Comparison of ENCODE assay signal across 8 mouse cellular contexts in genomic region chr4:138913141-138913787, GRCm38 (mm10). TPM values are rescaled to one million over a fixed set of nuclear protein-coding genes. Genes with fewer than 3 reads are reported as not detected.
DNase-seq lines count a peak whose midpoint lies in the region; ATAC-seq and TF ChIP-seq lines count a peak whose summit lies in the region.

No protein-coding gene starts in this region.

- no peak for TF ChIP-seq CTCF in G1E (IDR thresholded peaks at IDR 0.05; ENCODE audit: low read depth, low read length)

- no peaks in the 10 kb centered on the region; the same call in 1 of the 2 replicates for H3K27me3 ChIP-seq in G1E (ENCODE audit: insufficient read depth, low read length)
- no peaks in the 10 kb centered on the region for H3K27me3 ChIP-seq in forebrain, embryonic 11.5 days (ENCODE audit: control insufficient read depth, insufficient read depth, low read length)
- H3K27me3 ChIP-seq in intestine, embryonic 15.5 days (replicated peaks), result no peaks in the 10 kb centered on the region
- no peaks in the 10 kb centered on the region for H3K27me3 ChIP-seq in stomach, embryonic 15.5 days (replicated peaks)

- peak overlapping the region; percentile 97 for H3K4me2 ChIP-seq in forebrain, embryonic 11.5 days (ENCODE audit: low read depth, low read length, severe bottlenecking)
- H3K4me2 ChIP-seq in intestine, embryonic 15.5 days (replicated peaks), result peak overlapping the region; percentile 88
- H3K4me2 ChIP-seq in stomach, embryonic 15.5 days, result peak overlapping the region; percentile 92

- peaks cover 2% of the 10 kb centered on the region; the same call in 1 of the 2 replicates for H3K9me3 ChIP-seq in G1E (replicated peaks)
- no peaks in the 10 kb centered on the region for H3K9me3 ChIP-seq in forebrain, embryonic 11.5 days (ENCODE audit: control insufficient read depth, low read length)
- H3K9me3 ChIP-seq in intestine, embryonic 15.5 days, result no peaks in the 10 kb centered on the region
- H3K9me3 ChIP-seq in stomach, embryonic 15.5 days, result no peaks in the 10 kb centered on the region

- peak overlapping the region; percentile 91 for H3K9ac ChIP-seq in forebrain, embryonic 11.5 days (ENCODE audit: low read length)
- peak overlapping the region; percentile 82 for H3K9ac ChIP-seq in intestine, embryonic 15.5 days
- peak overlapping the region; percentile 63 for H3K9ac ChIP-seq in stomach, embryonic 15.5 days

- peak overlapping the region; percentile 85 for H3K4me3 ChIP-seq in G1E (ENCODE audit: low read depth, low read length)
- peak overlapping the region; percentile 93 for H3K4me3 ChIP-seq in forebrain, embryonic 11.5 days (ENCODE audit: low read depth, low read length)
- peak overlapping the region; percentile 81 for H3K4me3 ChIP-seq in intestine, embryonic 15.5 days (replicated peaks)
- H3K4me3 ChIP-seq in stomach, embryonic 15.5 days (replicated peaks), result peak overlapping the region; percentile 80

- no peak; the same call in 1 of the 2 replicates for ATAC-seq in G1E (ENCODE audit: extremely low read depth, insufficient number of reproducible peaks, low FRiP score, poor library complexity, severe bottlenecking)
- peak; percentile 26; the same call in 1 of the 2 replicates for ATAC-seq in forebrain, embryonic 11.5 days (replicated peaks; ENCODE audit: low FRiP score)
- peak; percentile 65 for ATAC-seq in intestine, embryonic 15.5 days
- ATAC-seq in stomach, embryonic 15.5 days (ENCODE audit: insufficient read depth, low FRiP score, low read depth), result peak; percentile 11; the same call in 1 of the 2 replicates

- peak; percentile 91 for DNase-seq in heart, adult 11 months
- no peak for DNase-seq in heart, postnatal 10 days
- peak; percentile 19 for DNase-seq in G1E (ENCODE audit: low spot score)
- DNase-seq in forebrain, embryonic 11.5 days (ENCODE audit: low spot score), result peak; percentile 73
- peak; percentile 55 for DNase-seq in lung, postnatal 10 days
- DNase-seq in ovary, adult 18-20 months (ENCODE audit: low spot score), result no peak

- peaks cover 32% of the 10 kb centered on the region for H3K36me3 ChIP-seq in G1E (replicated peaks)
- H3K36me3 ChIP-seq in forebrain, embryonic 11.5 days (ENCODE audit: control insufficient read depth, insufficient read depth, low read length), result no peaks in the 10 kb centered on the region
- no peaks in the 10 kb centered on the region for H3K36me3 ChIP-seq in intestine, embryonic 15.5 days
- 0 out of 2 replicates have a peak, but pooled peaks cover 1% of the 10 kb centered on the region for H3K36me3 ChIP-seq in stomach, embryonic 15.5 days

- intact Hi-C loops in heart, postnatal 10 days (cut with DNase I), result no loop called here

- under 1% methylated on average over 50 of the region's 52 CpGs for WGBS in forebrain, embryonic 11.5 days
- WGBS in intestine, embryonic 15.5 days, result under 1% methylated on average over 52 of the region's 52 CpGs
- under 1% methylated on average over 52 of the region's 52 CpGs for WGBS in stomach, embryonic 15.5 days

- H3K27ac ChIP-seq in forebrain, embryonic 11.5 days (ENCODE audit: low read depth, low read length), result 0 out of 2 replicates have a peak overlapping the region, but pooled peaks have one; percentile 25
- H3K27ac ChIP-seq in intestine, embryonic 15.5 days, result peak overlapping the region; percentile 29; the same call in 1 of the 2 replicates
- peak overlapping the region; percentile 64; the same call in 1 of the 2 replicates for H3K27ac ChIP-seq in stomach, embryonic 15.5 days

- peaks cover 29% of the 10 kb centered on the region for H3K4me1 ChIP-seq in G1E (ENCODE audit: insufficient read depth, low read depth, low read length)
- peaks cover 9% of the 10 kb centered on the region; the same call in 1 of the 2 replicates for H3K4me1 ChIP-seq in forebrain, embryonic 11.5 days (replicated peaks; ENCODE audit: control insufficient read depth, insufficient read depth, low read length)
- H3K4me1 ChIP-seq in intestine, embryonic 15.5 days (replicated peaks), result peaks cover 9% of the 10 kb centered on the region
- peaks cover 5% of the 10 kb centered on the region for H3K4me1 ChIP-seq in stomach, embryonic 15.5 days

RNA-seq across cellular contexts. Expression of gene Otud3, which starts 0.5 kb away (rescaled TPM):
- 1 to 10 TPM; 8.7 to 9.2 TPM for total RNA-seq in heart, postnatal 10 days (2021)
- 2.9 and 5.4 TPM in 2 replicates for total RNA-seq in G1E (2014; fragmentation: Nextera tagmentation)
- 11.0 and 11.7 TPM in 2 replicates for total RNA-seq in G1E (2017)
- polyA plus RNA-seq in G1E (2012), result 11.8 and 14.5 TPM in 2 replicates
- polyA plus RNA-seq in forebrain, embryonic 11.5 days (2014; fragmentation: Nextera tagmentation; extraction: Ambion mirVana), result 2.8 and 3.5 TPM in 2 replicates
- polyA plus RNA-seq in intestine, embryonic 15.5 days (2015; fragmentation: Nextera tagmentation; extraction: Ambion mirVana), result 4.5 and 6.2 TPM in 2 replicates
- polyA plus RNA-seq in stomach, embryonic 15.5 days (2015; fragmentation: Nextera tagmentation; extraction: Ambion mirVana), result 6.8 and 8.1 TPM in 2 replicates

RNA-seq across cellular contexts. Expression of gene Pla2g2e, which starts 35.5 kb away (rescaled TPM):
- total RNA-seq in heart, postnatal 10 days (2021), result 1 to 10 TPM in 1 of 2 experiments, under 1 TPM in 1; 0.84 to 3.1 TPM
- total RNA-seq in G1E (2014; fragmentation: Nextera tagmentation), result 1.1 TPM in 1 of 2 replicates, not detected in the other
- total RNA-seq in G1E (2017), result 0.22 and 0.23 TPM in 2 replicates
- 0.07 and 0.13 TPM in 2 replicates for polyA plus RNA-seq in G1E (2012)
- not detected in 2 replicates for polyA plus RNA-seq in forebrain, embryonic 11.5 days (2014; fragmentation: Nextera tagmentation; extraction: Ambion mirVana)
- polyA plus RNA-seq in intestine, embryonic 15.5 days (2015; fragmentation: Nextera tagmentation; extraction: Ambion mirVana), result not detected in 2 replicates
- polyA plus RNA-seq in stomach, embryonic 15.5 days (2015; fragmentation: Nextera tagmentation; extraction: Ambion mirVana), result not detected in 2 replicates

RNA-seq across cellular contexts. Expression of gene Gm13030, which starts 39.5 kb away (rescaled TPM):
- not detected for total RNA-seq in heart, postnatal 10 days (2021)
- not detected in 2 replicates for total RNA-seq in G1E (2014; fragmentation: Nextera tagmentation)
- not detected in 2 replicates for total RNA-seq in G1E (2017)
- not detected in 2 replicates for polyA plus RNA-seq in G1E (2012)
- not detected in 2 replicates for polyA plus RNA-seq in forebrain, embryonic 11.5 days (2014; fragmentation: Nextera tagmentation; extraction: Ambion mirVana)
- polyA plus RNA-seq in intestine, embryonic 15.5 days (2015; fragmentation: Nextera tagmentation; extraction: Ambion mirVana), result not detected in 2 replicates
- not detected in 2 replicates for polyA plus RNA-seq in stomach, embryonic 15.5 days (2015; fragmentation: Nextera tagmentation; extraction: Ambion mirVana)

RNA-seq across cellular contexts. Expression of gene Pla2g5, which starts 50.0 kb away (rescaled TPM):
- total RNA-seq in heart, postnatal 10 days (2021), result 10 to 100 TPM; 17.5 to 23.3 TPM
- total RNA-seq in G1E (2014; fragmentation: Nextera tagmentation) (32.6 and 32.7 TPM in 2 replicates), G1E (2017) (10.3 and 16.4 TPM in 2 replicates)
- polyA plus RNA-seq in G1E (2012), result 12.7 and 14.7 TPM in 2 replicates
- 0.31 and 0.33 TPM in 2 replicates for polyA plus RNA-seq in forebrain, embryonic 11.5 days (2014; fragmentation: Nextera tagmentation; extraction: Ambion mirVana)
- polyA plus RNA-seq in intestine, embryonic 15.5 days (2015; fragmentation: Nextera tagmentation; extraction: Ambion mirVana), result 0.15 and 0.29 TPM in 2 replicates
- polyA plus RNA-seq in stomach, embryonic 15.5 days (2015; fragmentation: Nextera tagmentation; extraction: Ambion mirVana), result 0.18 and 0.32 TPM in 2 replicates

RNA-seq across cellular contexts. Expression of gene Rnf186, which starts 53.6 kb away (rescaled TPM):
- total RNA-seq in heart, postnatal 10 days (2021), result not detected
- total RNA-seq in G1E (2014; fragmentation: Nextera tagmentation) (not detected in 2 replicates), G1E (2017) (0.12 and 0.27 TPM in 2 replicates)
- polyA plus RNA-seq in G1E (2012), result not detected in 2 replicates
- not detected in 2 replicates for polyA plus RNA-seq in forebrain, embryonic 11.5 days (2014; fragmentation: Nextera tagmentation; extraction: Ambion mirVana)
- polyA plus RNA-seq in intestine, embryonic 15.5 days (2015; fragmentation: Nextera tagmentation; extraction: Ambion mirVana), result 79.5 and 98.0 TPM in 2 replicates
- polyA plus RNA-seq in stomach, embryonic 15.5 days (2015; fragmentation: Nextera tagmentation; extraction: Ambion mirVana), result 22.7 and 26.1 TPM in 2 replicates

Comparison
In these comparisons a context has a peak if more than half of its experiments do, and no peak if none do; other contexts are left out.
1. DNase-seq: peak in heart, adult 11 months (single experiment), G1E (single experiment), forebrain, embryonic 11.5 days (single experiment) and lung, postnatal 10 days (single experiment); none in heart, postnatal 10 days (0 of 2) and ovary, adult 18-20 months (single experiment).
2. Peak in every context shown above with its lines, with median percentiles within 50 percentile points of each other: H3K4me3 ChIP-seq, H3K27ac ChIP-seq, H3K4me2 ChIP-seq and H3K9ac ChIP-seq.